In genomic region chr4:66691598-66692220, GRCm38 (mm10) we compare ENCODE assay signal across 21 mouse cellular contexts.
DNase-seq lines count a peak whose midpoint lies in the region; ATAC-seq lines count a peak whose summit lies in the region.
"Had no signal": no experiment of that assay in that cellular context is flagged by ENCODE, and none has a peak within 500 bp of the region (broad histone marks: within the 10 kb centered on the region; RNA-seq: fewer than 3 reads in every experiment).

No protein-coding gene starts in this region.

- peak; percentile 54; the same call in 1 of the 2 replicates for ATAC-seq in hindbrain, embryonic 16.5 days
- no peak for ATAC-seq in hindbrain, embryonic 11.5 days (ENCODE audit: low FRiP score)
- ATAC-seq: lung, postnatal 0 days had no signal

- no peak overlapping the region for H3K9ac ChIP-seq in hindbrain, embryonic 16.5 days (ENCODE audit: low read depth, low read length)
- no peak overlapping the region for H3K9ac ChIP-seq in hindbrain, embryonic 11.5 days (ENCODE audit: low read depth, low read length)
- H3K9ac ChIP-seq: heart, embryonic 12.5 days; limb, embryonic 13.5 days; liver, embryonic 14.5 days had no signal

- H3K36me3 ChIP-seq in hindbrain, embryonic 16.5 days (ENCODE audit: control insufficient read depth, insufficient read depth, low read length): no peaks in the 10 kb centered on the region
- no peaks in the 10 kb centered on the region for H3K36me3 ChIP-seq in hindbrain, embryonic 11.5 days (ENCODE audit: control insufficient read depth, insufficient read depth, low read length)
- H3K36me3 ChIP-seq: embryonic facial prominence, embryonic 10.5 days; heart, embryonic 12.5 days; limb, embryonic 13.5 days had no signal

- H3K27me3 ChIP-seq in hindbrain, embryonic 16.5 days (replicated peaks; ENCODE audit: control insufficient read depth, insufficient read depth, low read length): no peaks in the 10 kb centered on the region
- H3K27me3 ChIP-seq in hindbrain, embryonic 11.5 days (ENCODE audit: control insufficient read depth, insufficient read depth, low read length): no peaks in the 10 kb centered on the region
- H3K27me3 ChIP-seq: heart, embryonic 12.5 days; limb, embryonic 13.5 days; megakaryocyte, embryonic 14.5 days had no signal

- H3K4me2 ChIP-seq in hindbrain, embryonic 16.5 days (ENCODE audit: low read length): no peak overlapping the region
- no peak overlapping the region for H3K4me2 ChIP-seq in hindbrain, embryonic 11.5 days (replicated peaks; ENCODE audit: low read depth, low read length)
- H3K4me2 ChIP-seq: heart, embryonic 12.5 days; limb, embryonic 13.5 days had no signal

- 21% methylated on average over 5 of the region's 5 CpGs for WGBS in hindbrain, embryonic 16.5 days
- 59% methylated on average over 5 of the region's 5 CpGs for WGBS in hindbrain, embryonic 11.5 days

- DNase-seq in hindbrain, embryonic 11.5 days (ENCODE audit: low spot score): no peak
- peak; percentile 19 for DNase-seq in brain, adult 2 months (ENCODE audit: low read depth, low spot score)
- peak; percentile 9 for DNase-seq in cerebellum, adult 11-12 months
- peak; percentile 25 to 27 for DNase-seq in cerebellum, postnatal 25 days
- no peak for DNase-seq in urinary bladder, adult 2 months (ENCODE audit: low spot score)
- DNase-seq in left cerebral cortex, adult 11 months (ENCODE audit: low spot score): no peak
- DNase-seq in gastrocnemius, postnatal 14 days: no peak
- DNase-seq: adrenal gland, postnatal 25 days; kidney, adult 8-10 months; kidney, postnatal 25 days; thymus, postnatal 14 days had no signal

- intact Hi-C loops in gastrocnemius, postnatal 14 days (cut with DNase I; ENCODE audit: low total_unique reads): no loop called here

- no peak overlapping the region for H3K27ac ChIP-seq in hindbrain, embryonic 16.5 days (ENCODE audit: low read depth, low read length)
- no peak overlapping the region for H3K27ac ChIP-seq in hindbrain, embryonic 11.5 days (ENCODE audit: low read depth, low read length)
- H3K27ac ChIP-seq: embryonic facial prominence, embryonic 10.5 days; limb, embryonic 13.5 days; liver, embryonic 14.5 days; stomach, postnatal 0 days had no signal

- no peaks in the 10 kb centered on the region for H3K4me1 ChIP-seq in hindbrain, embryonic 16.5 days (ENCODE audit: control insufficient read depth, insufficient read depth, low read depth, low read length)
- no peaks in the 10 kb centered on the region for H3K4me1 ChIP-seq in hindbrain, embryonic 11.5 days (replicated peaks; ENCODE audit: control insufficient read depth, insufficient read depth, low read length)
- H3K4me1 ChIP-seq: limb, embryonic 13.5 days; megakaryocyte, embryonic 14.5 days had no signal

- no peaks in the 10 kb centered on the region for H3K9me3 ChIP-seq in hindbrain, embryonic 16.5 days (ENCODE audit: control insufficient read depth, low read length)
- H3K9me3 ChIP-seq in hindbrain, embryonic 11.5 days (ENCODE audit: control insufficient read depth, low read length): no peaks in the 10 kb centered on the region
- H3K9me3 ChIP-seq: embryonic facial prominence, embryonic 10.5 days; heart, embryonic 12.5 days; limb, embryonic 13.5 days; megakaryocyte, embryonic 14.5 days had no signal

- no peak overlapping the region for H3K4me3 ChIP-seq in hindbrain, embryonic 16.5 days (ENCODE audit: low read length)
- H3K4me3 ChIP-seq in hindbrain, embryonic 11.5 days (ENCODE audit: low read depth, low read length): no peak overlapping the region
- H3K4me3 ChIP-seq: embryonic facial prominence, embryonic 10.5 days; erythroblast, embryonic 14.5 days; heart, embryonic 12.5 days; limb, embryonic 13.5 days; megakaryocyte, embryonic 14.5 days; myocyte had no signal

Comparison
In these comparisons a context has a peak if more than half of its experiments do, and no peak if none do; other contexts are left out.
1. DNase-seq: peak in brain, adult 2 months (single experiment), cerebellum, adult 11-12 months (single experiment) and cerebellum, postnatal 25 days (2 of 2); none in hindbrain, embryonic 11.5 days (single experiment), urinary bladder, adult 2 months (single experiment), left cerebral cortex, adult 11 months (single experiment) and gastrocnemius, postnatal 14 days (single experiment).